Mouse (Mus musculus) v-Abl transformed pro-B cells (cell line): ENCODE results near the gene Bricd5.
"Not testable (repeated sequence)": the region's sequence is repeated elsewhere in the genome, so short reads cannot be mapped to it uniquely, and the experiment has no call there.

Source experiments
- in situ Hi-C, 2 experiments: fragments of 400-800 bp; cut with MboI; formaldehyde crosslinking; loops; one replicate each; pipeline ENCODE4 v1.15.1; 2025; ENCODE audit not compliant: unreplicated experiment in 2 of 2

Bricd5 gene

GRCm38 (mm10) chr17:24473612-24474275 lies at the start of gene Bricd5:
Bricd5 (plus strand) TSS chr17:24473884.
- in situ Hi-C loops = no loop called here

GRCm38 (mm10) chr17:24424489-24424888 lies 49.2 kb upstream of the Bricd5 start:
- in situ Hi-C loops = no loop called here

GRCm38 (mm10) chr17:24425326-24425725 lies 48.4 kb upstream of the Bricd5 start:
- in situ Hi-C loops = not testable (repeated sequence)

GRCm38 (mm10) chr17:24425905-24426304 lies 47.8 kb upstream of the Bricd5 start:
- in situ Hi-C loops = no loop called here

- in situ Hi-C loops = no loop called here
Observed at GRCm38 (mm10) chr17:24426471-24427169, 47.1 kb upstream of the Bricd5 start, which contains the start of gene Eci1. Eci1 (plus strand) TSS chr17:24426641.

GRCm38 (mm10) chr17:24427170-24427557 lies 46.5 kb upstream of the Bricd5 start:
- in situ Hi-C loops = no loop called here

- in situ Hi-C loops = no loop called here
Observed at GRCm38 (mm10) chr17:24429201-24429983, 44.3 kb upstream of the Bricd5 start.

GRCm38 (mm10) chr17:24437016-24437415 lies 36.7 kb upstream of the Bricd5 start:
- in situ Hi-C loops = loop anchor here in 1 of 2 experiments (10.0 kb wide), 1 partner anchor 262 kb away; no protein-coding TSS in a partner anchor

- in situ Hi-C loops = loop anchor here in 1 of 2 experiments (5.0 kb wide), 1 partner anchor 268 kb away; no protein-coding TSS in a partner anchor
Observed at GRCm38 (mm10) chr17:24440377-24440776, 33.3 kb upstream of the Bricd5 start.

GRCm38 (mm10) chr17:24441148-24441547 lies 32.5 kb upstream of the Bricd5 start:
- in situ Hi-C loops = loop anchor here in 1 of 2 experiments (5.0 kb wide), 1 partner anchor 269 kb away; no protein-coding TSS in a partner anchor

GRCm38 (mm10) chr17:24442107-24442506 lies 31.6 kb upstream of the Bricd5 start:
- in situ Hi-C loops = loop anchor here in 1 of 2 experiments (5.0 kb wide), 1 partner anchor 270 kb away; no protein-coding TSS in a partner anchor

GRCm38 (mm10) chr17:24442632-24443155 lies 31.0 kb upstream of the Bricd5 start, which contains the start of gene Dnase1l2:
Dnase1l2 (minus strand) TSS chr17:24443105.
- in situ Hi-C loops = loop anchor here in 1 of 2 experiments (5.0 kb wide), 1 partner anchor 270 kb away; no protein-coding TSS in a partner anchor

- in situ Hi-C loops = loop anchor here in 1 of 2 experiments (5.0 kb wide), 1 partner anchor 271 kb away; no protein-coding TSS in a partner anchor
Observed at GRCm38 (mm10) chr17:24443409-24443808, 30.3 kb upstream of the Bricd5 start.

GRCm38 (mm10) chr17:24446590-24446989 lies 27.1 kb upstream of the Bricd5 start:
- in situ Hi-C loops = no loop called here

GRCm38 (mm10) chr17:24449507-24449906 lies 24.2 kb upstream of the Bricd5 start:
- in situ Hi-C loops = no loop called here

GRCm38 (mm10) chr17:24451220-24451619 lies 22.5 kb upstream of the Bricd5 start:
- in situ Hi-C loops = no loop called here

- in situ Hi-C loops = no loop called here
Observed at GRCm38 (mm10) chr17:24453372-24453771, 20.3 kb upstream of the Bricd5 start.

- in situ Hi-C loops = no loop called here
Observed at GRCm38 (mm10) chr17:24454218-24454755, 19.4 kb upstream of the Bricd5 start.

- in situ Hi-C loops = no loop called here
Observed at GRCm38 (mm10) chr17:24454756-24455522, 18.7 kb upstream of the Bricd5 start.
